Mouse (Mus musculus) left cerebral cortex, adult 2 months (tissue): Measurements from ENCODE around the gene Hid1. TPM values are rescaled to one million over a fixed set of nuclear protein-coding genes. Genes with fewer than 3 reads are reported as not detected.

Source experiments
- DNase-seq, 2 experiments: peaks; one replicate each; pipeline ENCODE4 v3.0.0; 2021 to 2022; ENCODE audit warnings: low spot score in 2 of 2, mixed read lengths in 1 of 2; ENCODE audit errors: extremely low spot score in 1 of 2
- H3K27ac ChIP-seq: fragments of 200-600 bp; 2 replicates; pipeline ENCODE4 v1.8.1; 2022
- H3K4me3 ChIP-seq: fragments of 200-600 bp; 2 replicates; pipeline ENCODE4 v1.8.1; 2022
- CTCF ChIP-seq: fragments of 200-600 bp; IDR thresholded peaks from 2 replicates; pipeline ENCODE4 v1.8.1; 2022; ENCODE audit warnings: antibody characterized with exemption, mild to moderate bottlenecking, moderate library complexity
- intact Hi-C: fragments of 180-260 bp; cut with DNase I; formaldehyde crosslinking; loops from one replicate; pipeline ENCODE4 v1.15.1; 2025
- total RNA-seq, 2 experiments: library from RNA; stranded (reverse); gene quantifications; 2 replicates each; pipeline ENCODE4 v1.2.3; 2021

The Hid1 gene
- total RNA-seq, 2 experiments from 2014 or later = 117 to 121 TPM

DNA sequence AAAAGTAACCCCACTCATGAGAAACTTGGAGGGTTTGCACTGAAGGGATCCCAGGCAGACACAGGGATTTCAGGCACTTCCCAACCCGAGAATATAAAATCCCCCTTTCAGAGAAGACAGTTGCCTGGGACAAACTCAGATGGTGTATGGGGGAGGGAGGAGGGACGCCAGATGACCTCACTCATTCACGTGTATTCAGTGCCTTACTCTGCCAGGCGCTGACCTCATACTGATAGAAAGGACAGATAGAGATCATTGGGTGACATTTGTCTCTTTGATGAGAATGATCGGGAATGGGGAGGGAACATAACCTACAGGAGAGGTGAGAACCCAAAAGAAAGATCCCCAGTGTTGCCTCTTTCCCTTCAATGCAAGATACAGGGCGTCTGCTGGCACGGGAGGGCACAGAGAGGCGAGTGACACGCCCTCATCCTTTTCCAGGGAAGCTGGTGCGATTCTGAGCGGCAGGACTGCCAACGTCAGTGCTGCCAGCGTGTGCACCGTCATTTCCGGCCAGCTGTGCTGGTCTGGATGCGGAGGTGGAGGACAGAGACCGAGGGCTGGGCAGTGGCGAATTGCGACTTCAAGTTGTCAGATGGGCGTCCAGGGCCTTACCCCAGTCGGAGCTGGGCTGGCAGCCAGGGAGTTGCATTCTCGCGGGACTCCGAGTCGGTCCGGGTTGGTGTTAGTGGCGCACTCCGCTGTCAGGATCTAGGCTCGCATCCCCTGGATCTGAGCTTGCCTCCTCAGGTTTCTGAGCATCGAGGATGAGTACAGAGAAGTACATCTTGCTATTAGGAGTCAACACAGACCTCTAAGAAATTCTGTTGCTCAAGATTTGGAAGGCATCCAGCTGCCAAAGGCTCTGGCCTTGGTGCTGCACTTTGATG lies 6.5 kb upstream of the Hid1 start:
- Histone ChIP-seq H3K4me3 (peak overlapping the region; percentile 47), H3K27ac (peak overlapping the region; percentile 91)
- DNase-seq = peak; percentile 70 to 74
- TF ChIP-seq CTCF = no peak
- intact Hi-C loops = no loop called here

GRCm38 (mm10) chr11:115372737-115373136 lies 5.2 kb upstream of the Hid1 start:
- Histone ChIP-seq H3K27ac (peak overlapping the region; percentile 91; the same call in 1 of the 2 replicates), H3K4me3 (no peak overlapping the region)
- DNase-seq = no peak
- intact Hi-C loops = no loop called here
- TF ChIP-seq CTCF = peak; percentile 21

DNA sequence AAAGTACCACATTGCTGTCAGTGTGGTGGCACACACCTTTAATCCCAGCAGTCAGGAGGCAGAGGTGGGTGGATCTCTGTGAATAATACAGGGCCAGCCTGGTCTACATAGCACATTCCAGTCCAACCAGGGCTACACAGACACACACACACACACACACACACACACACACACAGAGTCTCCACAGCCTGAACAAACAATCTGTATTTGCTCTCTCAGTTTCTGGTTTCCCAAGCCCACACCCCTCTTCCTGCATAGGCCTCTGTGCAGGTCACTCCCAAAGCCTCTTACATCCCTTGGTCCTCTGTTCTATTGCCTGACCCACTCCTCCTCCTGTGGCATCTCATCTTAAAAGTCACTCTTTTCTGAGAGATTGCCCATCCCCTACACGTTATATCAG lies 4.5 kb upstream of the Hid1 start:
- intact Hi-C loops = no loop called here
- H3K4me3 ChIP-seq = no peak overlapping the region
- TF ChIP-seq CTCF = no peak
- H3K27ac ChIP-seq = no peak overlapping the region
- DNase-seq = no peak

- intact Hi-C loops = no loop called here
- no peak overlapping the region for H3K27ac ChIP-seq
- H3K4me3 ChIP-seq = no peak overlapping the region
- no peak for TF ChIP-seq CTCF
- no peak for DNase-seq
Measured at GRCm38 (mm10) chr11:115371354-115371753, 3.8 kb upstream of the Hid1 start.

- no peak overlapping the region for H3K27ac ChIP-seq
- H3K4me3 ChIP-seq = no peak overlapping the region
- TF ChIP-seq CTCF = no peak
- no peak for DNase-seq
- intact Hi-C loops = no loop called here
Measured at GRCm38 (mm10) chr11:115370368-115370767, 2.8 kb upstream of the Hid1 start.

GRCm38 (mm10) chr11:115366706-115367394 lies 706 bp downstream of the Hid1 start:
- H3K27ac ChIP-seq = peak overlapping the region; percentile 90
- peak; percentile 57 to 59 for DNase-seq
- H3K4me3 ChIP-seq = peak overlapping the region; percentile 86
- intact Hi-C loops = no loop called here
- no peak for TF ChIP-seq CTCF

GRCm38 (mm10) chr11:115366039-115366705 lies 1.4 kb downstream of the Hid1 start:
- Histone ChIP-seq H3K4me3 (peak overlapping the region; percentile 86), H3K27ac (peak overlapping the region; percentile 6)
- TF ChIP-seq CTCF = no peak
- intact Hi-C loops = no loop called here
- DNase-seq = no peak

GRCm38 (mm10) chr11:115364136-115364535 lies 3.4 kb downstream of the Hid1 start:
- intact Hi-C loops = no loop called here
- no peak overlapping the region for H3K4me3 ChIP-seq
- no peak for TF ChIP-seq CTCF
- no peak overlapping the region for H3K27ac ChIP-seq
- DNase-seq = no peak

- peak; percentile 9; the same call in 1 of the 2 replicates for TF ChIP-seq CTCF
- Histone ChIP-seq H3K4me3 (no peak overlapping the region), H3K27ac (no peak overlapping the region; the same call in 1 of the 2 replicates)
- DNase-seq = no peak
- intact Hi-C loops = loop anchor here (1.0 to 2.0 kb wide), 2 partner anchors 47 to 115 kb away; no protein-coding TSS in a partner anchor
Measured at GRCm38 (mm10) chr11:115359726-115360125, 7.8 kb downstream of the Hid1 start.

DNA sequence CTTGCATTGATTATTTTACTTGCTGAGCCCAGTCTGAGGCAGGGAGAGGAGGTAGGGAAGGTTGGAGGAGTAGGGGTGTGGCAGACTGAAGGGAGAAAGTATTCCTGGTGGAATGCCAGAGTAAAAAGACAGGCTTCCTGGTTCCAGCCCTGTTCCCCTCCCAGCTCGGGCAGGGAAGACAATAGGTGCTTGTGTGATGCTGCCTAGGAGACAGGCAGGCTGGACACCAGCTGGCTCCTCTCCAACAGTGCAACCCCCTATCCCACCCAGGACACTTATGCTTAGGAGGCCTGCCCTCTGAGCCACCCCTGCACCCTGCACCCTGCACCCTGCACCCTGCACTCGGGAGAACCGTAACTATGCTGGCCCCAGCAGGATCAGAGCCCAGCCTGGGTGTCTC lies 8.3 kb downstream of the Hid1 start:
- TF ChIP-seq CTCF = no peak
- Histone ChIP-seq H3K27ac (no peak overlapping the region; the same call in 1 of the 2 replicates), H3K4me3 (no peak overlapping the region)
- DNase-seq = no peak
- intact Hi-C loops = loop anchor here (1.0 to 2.0 kb wide), 2 partner anchors 48 to 115 kb away; no protein-coding TSS in a partner anchor

- TF ChIP-seq CTCF = peak; percentile 71
- Histone ChIP-seq H3K4me3 (no peak overlapping the region), H3K27ac (0 out of 2 replicates have a peak overlapping the region, but pooled peaks have one; percentile 36)
- intact Hi-C loops = loop anchor here (2.0 kb wide), 1 partner anchor 48 kb away; no protein-coding TSS in a partner anchor
- peak; percentile 58 to 66 for DNase-seq
Measured at GRCm38 (mm10) chr11:115358468-115358867, 9.1 kb downstream of the Hid1 start.
